Mouse (Mus musculus) layer of hippocampus, adult 2 months (tissue): Measurements from ENCODE around the gene Ifitm5. TPM values are rescaled to one million over a fixed set of nuclear protein-coding genes. Genes with fewer than 3 reads are reported as not detected.

Experiments used
- DNase-seq, 2 experiments: peaks; one replicate each; pipeline ENCODE4 v3.0.0; 2022; ENCODE audit warnings: low spot score in 2 of 2
- H3K27ac ChIP-seq: fragments of 200-600 bp; 2 replicates; pipeline ENCODE4 v1.8.1; 2022
- H3K4me3 ChIP-seq: fragments of 200-600 bp; 2 replicates; pipeline ENCODE4 v1.8.1; 2022; ENCODE audit warnings: mild to moderate bottlenecking
- CTCF ChIP-seq: fragments of 200-600 bp; conservative IDR thresholded peaks from 2 replicates; pipeline ENCODE4 v1.8.1; 2022; ENCODE audit warnings: antibody characterized with exemption, mild to moderate bottlenecking, moderate library complexity
- total RNA-seq, 2 experiments: library from RNA; stranded (reverse); gene quantifications; 2 replicates each; pipeline ENCODE4 v1.2.3; 2021

Gene Ifitm5
- total RNA-seq, 2 experiments from 2014 or later: not detected

- no peak for TF ChIP-seq CTCF
- peak overlapping the region; percentile 35 for H3K4me3 ChIP-seq
- H3K27ac ChIP-seq: peak overlapping the region; percentile 65; the same call in 1 of the 2 replicates
- DNase-seq: no peak
Measured at GRCm38 (mm10) chr7:140955342-140955741, 5.3 kb upstream of the Ifitm5 start.

GRCm38 (mm10) chr7:140954733-140955071 is 4.6 kb upstream of the Ifitm5 start:
- no peak for DNase-seq
- H3K4me3 ChIP-seq: no peak overlapping the region; the same call in 1 of the 2 replicates
- TF ChIP-seq CTCF: no peak
- H3K27ac ChIP-seq: no peak overlapping the region

GRCm38 (mm10) chr7:140953800-140954732 is 4.0 kb upstream of the Ifitm5 start:
- DNase-seq: no peak
- H3K4me3 ChIP-seq: no peak overlapping the region; the same call in 1 of the 2 replicates
- no peak overlapping the region for H3K27ac ChIP-seq
- TF ChIP-seq CTCF: no peak

DNA sequence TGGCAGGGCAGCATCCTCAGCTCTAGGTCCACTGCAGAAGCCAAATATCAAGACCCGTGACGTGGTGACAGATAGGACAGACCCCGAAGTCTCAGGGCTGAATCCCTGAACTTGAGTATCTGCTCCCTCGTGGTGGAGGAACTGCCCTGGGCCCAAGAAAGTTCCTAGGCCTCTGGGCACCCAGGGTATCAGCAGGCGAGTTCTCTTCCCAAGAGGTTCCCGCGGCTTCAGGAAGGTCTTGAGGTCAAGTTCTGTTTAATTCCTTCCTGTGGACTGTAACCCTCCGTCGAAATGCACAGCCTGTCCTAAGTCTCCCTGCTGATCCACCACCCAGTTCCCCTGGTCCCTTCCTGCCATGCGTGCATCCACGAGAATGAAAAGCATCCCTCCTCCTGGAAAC is 3.0 kb upstream of the Ifitm5 start:
- no peak overlapping the region for H3K27ac ChIP-seq
- no peak for TF ChIP-seq CTCF
- no peak for DNase-seq
- no peak overlapping the region for H3K4me3 ChIP-seq

DNA sequence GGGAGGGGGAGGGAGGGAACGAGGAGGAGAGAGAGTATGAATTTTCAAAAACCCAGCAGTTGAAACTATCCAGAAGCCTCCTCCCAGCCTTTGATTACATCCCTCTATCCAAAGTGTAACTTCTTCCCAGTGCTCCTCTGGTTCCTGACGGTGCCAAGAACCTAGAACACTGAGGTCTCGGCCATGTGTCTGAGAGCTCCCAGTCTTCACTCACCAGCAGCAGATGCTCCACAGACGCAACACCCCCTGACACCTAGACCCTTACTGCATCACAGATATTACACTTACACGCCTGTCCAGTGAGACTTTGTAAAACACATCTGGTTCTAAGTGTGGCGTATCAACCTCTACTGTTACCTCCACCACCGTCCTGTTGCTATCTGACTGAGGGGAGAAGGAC is 2.4 kb upstream of the Ifitm5 start:
- TF ChIP-seq CTCF: no peak
- Histone ChIP-seq H3K27ac (no peak overlapping the region), H3K4me3 (no peak overlapping the region)
- no peak for DNase-seq

DNA sequence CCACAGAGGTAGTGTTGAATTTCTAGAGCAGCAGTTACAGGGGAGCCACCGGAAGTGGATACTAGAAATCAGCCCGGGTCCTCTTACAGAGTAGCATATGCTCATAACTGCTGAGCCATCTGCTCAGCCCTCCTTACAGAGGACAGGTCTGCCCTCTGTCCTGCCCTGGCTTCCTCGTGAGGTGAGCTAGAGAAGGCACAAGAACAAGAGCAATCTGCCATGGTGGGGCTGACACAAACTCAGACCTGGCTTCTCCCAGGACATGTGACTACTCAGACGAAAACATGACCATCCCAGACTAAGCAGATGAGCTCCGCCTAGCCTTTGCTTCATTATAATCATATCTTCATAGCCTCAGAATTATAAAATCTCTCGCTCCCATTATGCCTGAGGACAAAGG is 1.7 kb upstream of the Ifitm5 start:
- no peak for DNase-seq
- H3K27ac ChIP-seq: no peak overlapping the region
- no peak for TF ChIP-seq CTCF
- no peak overlapping the region for H3K4me3 ChIP-seq

- DNase-seq: no peak
- H3K4me3 ChIP-seq: no peak overlapping the region
- no peak for TF ChIP-seq CTCF
- no peak overlapping the region for H3K27ac ChIP-seq
Measured at GRCm38 (mm10) chr7:140951051-140951450, 960 bp upstream of the Ifitm5 start.

GRCm38 (mm10) chr7:140949255-140949654 is 836 bp downstream of the Ifitm5 start:
- no peak for DNase-seq
- H3K27ac ChIP-seq: no peak overlapping the region
- TF ChIP-seq CTCF: no peak
- H3K4me3 ChIP-seq: no peak overlapping the region

DNA sequence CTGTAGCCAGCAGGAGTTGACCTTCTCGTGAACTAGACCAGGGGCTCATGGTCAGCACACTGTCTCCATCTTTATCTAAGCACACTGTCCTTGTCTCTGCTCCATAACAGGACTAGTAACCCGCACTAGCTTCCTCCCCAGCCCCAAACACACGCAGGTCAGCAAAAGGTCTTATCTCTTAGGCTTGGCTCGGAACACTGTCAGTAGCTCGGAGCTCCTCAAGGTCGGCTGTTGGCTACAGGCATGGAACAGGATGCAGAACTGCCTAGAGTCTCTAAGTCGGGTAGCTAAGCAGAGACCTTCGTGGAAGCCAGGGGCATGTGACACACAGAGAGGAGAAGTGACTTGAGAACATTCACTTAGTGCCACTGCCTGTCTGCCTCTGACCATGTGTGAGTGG is 1.9 kb downstream of the Ifitm5 start:
- H3K27ac ChIP-seq: no peak overlapping the region
- H3K4me3 ChIP-seq: no peak overlapping the region
- DNase-seq: no peak
- no peak for TF ChIP-seq CTCF

DNA sequence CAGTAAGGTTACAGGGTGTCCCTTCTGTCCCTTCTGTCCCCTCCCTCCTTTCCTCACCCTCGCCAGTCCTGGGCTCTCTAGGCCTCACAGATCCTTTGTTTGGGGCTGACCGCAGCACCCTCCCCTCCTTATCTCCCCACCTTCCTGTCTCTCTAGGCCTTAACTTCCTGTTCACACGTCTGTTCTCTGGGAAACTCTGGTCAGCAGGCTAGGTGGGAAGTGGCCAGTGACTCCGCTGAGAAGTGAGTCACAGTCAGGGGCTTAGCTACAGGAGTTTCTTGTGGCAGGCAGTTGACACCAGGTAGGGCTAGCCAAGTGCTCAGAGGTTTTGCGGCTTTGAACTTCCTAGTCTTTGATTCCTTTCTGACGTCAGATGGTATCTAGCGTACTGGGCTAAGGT is 3.1 kb downstream of the Ifitm5 start:
- H3K27ac ChIP-seq: no peak overlapping the region
- H3K4me3 ChIP-seq: no peak overlapping the region
- no peak for TF ChIP-seq CTCF
- DNase-seq: no peak

DNA sequence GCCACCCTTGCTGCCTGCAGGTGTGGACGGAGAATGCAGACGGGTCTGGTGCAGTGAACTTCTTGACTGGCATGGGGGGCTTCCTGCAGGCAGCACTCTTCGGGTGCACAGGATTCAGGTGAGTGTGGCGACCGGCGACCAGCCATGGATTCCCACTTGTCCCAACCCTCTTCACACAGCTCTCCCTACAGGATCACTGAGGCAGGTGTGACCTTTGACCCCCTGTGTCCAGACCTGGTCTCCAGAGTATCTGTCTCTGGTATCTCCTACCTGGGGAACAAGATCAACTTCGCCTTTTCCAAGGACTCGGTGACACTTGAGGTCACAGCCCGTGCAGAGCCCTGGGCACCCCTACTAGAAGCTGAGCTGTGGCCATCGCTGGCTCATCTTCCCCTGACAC is 3.8 kb downstream of the Ifitm5 start:
- Histone ChIP-seq H3K4me3 (no peak overlapping the region), H3K27ac (no peak overlapping the region)
- DNase-seq: no peak
- TF ChIP-seq CTCF: no peak

DNA sequence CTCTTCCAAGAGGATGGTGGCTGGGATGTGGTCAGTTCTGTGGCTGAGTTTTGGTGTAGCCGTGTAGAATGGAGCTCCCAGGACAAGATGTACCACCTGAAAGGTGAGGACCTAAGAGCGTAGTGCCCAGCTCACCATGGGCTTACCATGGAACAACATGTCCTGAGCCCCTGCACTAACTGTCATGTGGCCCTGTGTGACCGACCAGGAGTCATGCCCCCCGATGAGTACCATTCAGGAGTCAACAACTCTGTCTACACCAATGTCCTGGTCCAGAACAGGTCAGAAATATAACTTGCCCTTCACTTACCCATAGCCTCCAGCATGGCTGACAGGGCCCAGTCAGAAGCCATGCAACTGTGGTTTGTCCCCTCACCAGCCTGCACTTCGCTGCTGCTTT is 4.8 kb downstream of the Ifitm5 start:
- Histone ChIP-seq H3K27ac (no peak overlapping the region), H3K4me3 (no peak overlapping the region)
- DNase-seq: no peak
- no peak for TF ChIP-seq CTCF

DNA sequence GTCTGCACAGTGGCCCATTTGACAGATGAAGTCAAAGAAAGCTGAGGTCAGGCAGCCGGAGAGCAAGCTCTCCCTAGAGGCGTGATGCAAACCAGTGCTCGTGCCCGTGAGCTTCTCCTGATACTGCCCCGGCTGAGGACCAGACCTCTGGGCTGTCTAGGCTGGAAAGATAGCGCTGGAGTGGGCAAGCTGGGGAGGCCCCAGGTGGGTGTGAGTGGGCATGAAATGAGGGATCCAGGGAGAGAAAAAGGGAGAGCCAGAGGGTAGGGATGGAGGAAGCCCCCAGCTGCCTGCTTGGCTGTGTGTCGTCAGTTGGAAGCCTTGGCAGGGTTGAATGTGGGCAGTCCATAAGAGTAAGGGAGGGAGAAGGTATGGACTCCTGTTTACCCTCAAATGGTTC is 5.9 kb downstream of the Ifitm5 start:
- Histone ChIP-seq H3K27ac (no peak overlapping the region), H3K4me3 (no peak overlapping the region)
- no peak for DNase-seq
- no peak for TF ChIP-seq CTCF

GRCm38 (mm10) chr7:140943356-140943755 is 6.7 kb downstream of the Ifitm5 start:
- no peak for DNase-seq
- no peak overlapping the region for H3K4me3 ChIP-seq
- H3K27ac ChIP-seq: no peak overlapping the region
- no peak for TF ChIP-seq CTCF
